Mouse (Mus musculus): ENCODE measurements around the gene Trim9. TPM values are rescaled to one million over a fixed set of nuclear protein-coding genes. Genes with fewer than 3 reads are reported as not detected.

Gene Trim9
- polyA plus RNA-seq, 1 experiment from 2014 or later: 1.5 TPM

GRCm38 (mm10) chr12:70333253-70333805, 14.1 kb downstream of the Trim9 start:
- H3K27ac ChIP-seq (ENCODE audit: low read depth, low read length): no peak overlapping the region
- no peaks in the 10 kb centered on the region for H3K36me3 ChIP-seq (ENCODE audit: control insufficient read depth, insufficient read depth, low read length)
- H3K4me2 ChIP-seq (replicated peaks; ENCODE audit: low read depth, low read length): no peak overlapping the region
- H3K9me3 ChIP-seq (ENCODE audit: control insufficient read depth, low read length): no peaks in the 10 kb centered on the region
- no peak for ATAC-seq (ENCODE audit: low FRiP score, low TSS enrichment)
- H3K4me3 ChIP-seq (ENCODE audit: low read length): no peak overlapping the region
- no peaks in the 10 kb centered on the region for H3K4me1 ChIP-seq (ENCODE audit: control insufficient read depth, insufficient read depth, low read length)
- H3K27me3 ChIP-seq (ENCODE audit: control insufficient read depth, insufficient read depth, low read length): no peaks in the 10 kb centered on the region
- 93% methylated on average over 6 of the region's 6 CpGs for WGBS
- no peak overlapping the region for H3K9ac ChIP-seq (ENCODE audit: low read depth, low read length)

GRCm38 (mm10) chr12:70329059-70329458, 18.4 kb downstream of the Trim9 start:
- H3K36me3 ChIP-seq (ENCODE audit: control insufficient read depth, insufficient read depth, low read length): no peaks in the 10 kb centered on the region
- H3K9me3 ChIP-seq (ENCODE audit: control insufficient read depth, low read length): no peaks in the 10 kb centered on the region
- H3K9ac ChIP-seq (ENCODE audit: low read depth, low read length): no peak overlapping the region
- no peak for ATAC-seq (ENCODE audit: low FRiP score, low TSS enrichment)
- H3K4me1 ChIP-seq (ENCODE audit: control insufficient read depth, insufficient read depth, low read length): no peaks in the 10 kb centered on the region
- no peak overlapping the region for H3K4me3 ChIP-seq (ENCODE audit: low read length)
- WGBS: 70% methylated on average over 3 of the region's 3 CpGs
- H3K27ac ChIP-seq (ENCODE audit: low read depth, low read length): no peak overlapping the region
- no peaks in the 10 kb centered on the region for H3K27me3 ChIP-seq (ENCODE audit: control insufficient read depth, insufficient read depth, low read length)
- no peak overlapping the region for H3K4me2 ChIP-seq (replicated peaks; ENCODE audit: low read depth, low read length)

- no peaks in the 10 kb centered on the region for H3K36me3 ChIP-seq (ENCODE audit: control insufficient read depth, insufficient read depth, low read length)
- H3K4me3 ChIP-seq (ENCODE audit: low read length): no peak overlapping the region
- 83% methylated on average over 1 of the region's 1 CpGs for WGBS
- no peaks in the 10 kb centered on the region for H3K9me3 ChIP-seq (ENCODE audit: control insufficient read depth, low read length)
- H3K9ac ChIP-seq (ENCODE audit: low read depth, low read length): no peak overlapping the region
- H3K4me2 ChIP-seq (replicated peaks; ENCODE audit: low read depth, low read length): no peak overlapping the region
- H3K27me3 ChIP-seq (ENCODE audit: control insufficient read depth, insufficient read depth, low read length): no peaks in the 10 kb centered on the region
- H3K27ac ChIP-seq (ENCODE audit: low read depth, low read length): no peak overlapping the region
- H3K4me1 ChIP-seq (ENCODE audit: control insufficient read depth, insufficient read depth, low read length): no peaks in the 10 kb centered on the region
- no peak for ATAC-seq (ENCODE audit: low FRiP score, low TSS enrichment)
These were observed 20.5 kb downstream of the Trim9 start for GRCm38 (mm10) chr12:70326956-70327355.

GRCm38 (mm10) chr12:70326393-70326792, 21.0 kb downstream of the Trim9 start:
- Histone ChIP-seq H3K9ac (ENCODE audit: low read depth, low read length) (no peak overlapping the region), H3K9me3 (ENCODE audit: control insufficient read depth, low read length) (no peaks in the 10 kb centered on the region), H3K4me2 (replicated peaks; ENCODE audit: low read depth, low read length) (no peak overlapping the region), H3K4me1 (ENCODE audit: control insufficient read depth, insufficient read depth, low read length) (no peaks in the 10 kb centered on the region), H3K27ac (ENCODE audit: low read depth, low read length) (no peak overlapping the region), H3K27me3 (ENCODE audit: control insufficient read depth, insufficient read depth, low read length) (no peaks in the 10 kb centered on the region), H3K4me3 (ENCODE audit: low read length) (no peak overlapping the region), H3K36me3 (ENCODE audit: control insufficient read depth, insufficient read depth, low read length) (no peaks in the 10 kb centered on the region)
- WGBS: 19% methylated on average over 2 of the region's 2 CpGs
- ATAC-seq (ENCODE audit: low FRiP score, low TSS enrichment): no peak

GRCm38 (mm10) chr12:70325826-70326225, 21.6 kb downstream of the Trim9 start:
- no peak for ATAC-seq (ENCODE audit: low FRiP score, low TSS enrichment)
- Histone ChIP-seq H3K27me3 (ENCODE audit: control insufficient read depth, insufficient read depth, low read length) (no peaks in the 10 kb centered on the region), H3K4me2 (replicated peaks; ENCODE audit: low read depth, low read length) (no peak overlapping the region), H3K9me3 (ENCODE audit: control insufficient read depth, low read length) (no peaks in the 10 kb centered on the region), H3K27ac (ENCODE audit: low read depth, low read length) (no peak overlapping the region), H3K4me1 (ENCODE audit: control insufficient read depth, insufficient read depth, low read length) (no peaks in the 10 kb centered on the region), H3K9ac (ENCODE audit: low read depth, low read length) (no peak overlapping the region), H3K4me3 (ENCODE audit: low read length) (no peak overlapping the region), H3K36me3 (ENCODE audit: control insufficient read depth, insufficient read depth, low read length) (no peaks in the 10 kb centered on the region)
- 75% methylated on average over 7 of the region's 7 CpGs for WGBS

GRCm38 (mm10) chr12:70322790-70323189, 24.6 kb downstream of the Trim9 start:
- no peak overlapping the region for H3K9ac ChIP-seq (ENCODE audit: low read depth, low read length)
- no peaks in the 10 kb centered on the region for H3K36me3 ChIP-seq (ENCODE audit: control insufficient read depth, insufficient read depth, low read length)
- no peaks in the 10 kb centered on the region for H3K9me3 ChIP-seq (ENCODE audit: control insufficient read depth, low read length)
- no peaks in the 10 kb centered on the region for H3K4me1 ChIP-seq (ENCODE audit: control insufficient read depth, insufficient read depth, low read length)
- 83% methylated on average over 1 of the region's 1 CpGs for WGBS
- no peak overlapping the region for H3K27ac ChIP-seq (ENCODE audit: low read depth, low read length)
- no peak overlapping the region for H3K4me3 ChIP-seq (ENCODE audit: low read length)
- H3K27me3 ChIP-seq (ENCODE audit: control insufficient read depth, insufficient read depth, low read length): no peaks in the 10 kb centered on the region
- ATAC-seq (ENCODE audit: low FRiP score, low TSS enrichment): no peak
- no peak overlapping the region for H3K4me2 ChIP-seq (replicated peaks; ENCODE audit: low read depth, low read length)

GRCm38 (mm10) chr12:70316147-70316546, 31.3 kb downstream of the Trim9 start:
- no peak for ATAC-seq (ENCODE audit: low FRiP score, low TSS enrichment)
- H3K27ac ChIP-seq (ENCODE audit: low read depth, low read length): no peak overlapping the region
- no peaks in the 10 kb centered on the region for H3K9me3 ChIP-seq (ENCODE audit: control insufficient read depth, low read length)
- H3K4me3 ChIP-seq (ENCODE audit: low read length): no peak overlapping the region
- no peaks in the 10 kb centered on the region for H3K4me1 ChIP-seq (ENCODE audit: control insufficient read depth, insufficient read depth, low read length)
- H3K36me3 ChIP-seq (ENCODE audit: control insufficient read depth, insufficient read depth, low read length): no peaks in the 10 kb centered on the region
- no peaks in the 10 kb centered on the region for H3K27me3 ChIP-seq (ENCODE audit: control insufficient read depth, insufficient read depth, low read length)
- 63% methylated on average over 9 of the region's 9 CpGs for WGBS
- H3K9ac ChIP-seq (ENCODE audit: low read depth, low read length): no peak overlapping the region
- no peak overlapping the region for H3K4me2 ChIP-seq (replicated peaks; ENCODE audit: low read depth, low read length)

- ATAC-seq (ENCODE audit: low FRiP score, low TSS enrichment): no peak
- Histone ChIP-seq H3K9ac (ENCODE audit: low read depth, low read length) (no peak overlapping the region), H3K4me1 (ENCODE audit: control insufficient read depth, insufficient read depth, low read length) (no peaks in the 10 kb centered on the region), H3K4me2 (replicated peaks; ENCODE audit: low read depth, low read length) (no peak overlapping the region), H3K4me3 (ENCODE audit: low read length) (no peak overlapping the region), H3K9me3 (ENCODE audit: control insufficient read depth, low read length) (no peaks in the 10 kb centered on the region), H3K27me3 (ENCODE audit: control insufficient read depth, insufficient read depth, low read length) (no peaks in the 10 kb centered on the region), H3K27ac (ENCODE audit: low read depth, low read length) (no peak overlapping the region), H3K36me3 (ENCODE audit: control insufficient read depth, insufficient read depth, low read length) (no peaks in the 10 kb centered on the region)
- WGBS: 84% methylated on average over 7 of the region's 7 CpGs
These were observed 39.5 kb downstream of the Trim9 start for GRCm38 (mm10) chr12:70307881-70308280.

- H3K4me3 ChIP-seq (ENCODE audit: low read length): no peak overlapping the region
- no peaks in the 10 kb centered on the region for H3K9me3 ChIP-seq (ENCODE audit: control insufficient read depth, low read length)
- no peaks in the 10 kb centered on the region for H3K4me1 ChIP-seq (ENCODE audit: control insufficient read depth, insufficient read depth, low read length)
- H3K27ac ChIP-seq (ENCODE audit: low read depth, low read length): no peak overlapping the region
- ATAC-seq (ENCODE audit: low FRiP score, low TSS enrichment): no peak
- 84% methylated on average over 5 of the region's 5 CpGs for WGBS
- no peaks in the 10 kb centered on the region for H3K36me3 ChIP-seq (ENCODE audit: control insufficient read depth, insufficient read depth, low read length)
- H3K9ac ChIP-seq (ENCODE audit: low read depth, low read length): no peak overlapping the region
- H3K27me3 ChIP-seq (ENCODE audit: control insufficient read depth, insufficient read depth, low read length): no peaks in the 10 kb centered on the region
- no peak overlapping the region for H3K4me2 ChIP-seq (replicated peaks; ENCODE audit: low read depth, low read length)
These were observed 40.4 kb downstream of the Trim9 start for GRCm38 (mm10) chr12:70307062-70307461.

All from kidney, embryonic 14.5 days (tissue).